Mouse (Mus musculus) adrenal gland, postnatal 14 days (tissue): Measurements from ENCODE around the gene Rab9. TPM values are rescaled to one million over a fixed set of nuclear protein-coding genes. Genes with fewer than 3 reads are reported as not detected.

Source experiments
- DNase-seq: peaks from one replicate; pipeline ENCODE4 v3.0.0; 2021; ENCODE audit warnings: mixed read lengths
- total RNA-seq: library from RNA; stranded (reverse); gene quantifications from 2 replicates; pipeline ENCODE4 v1.2.3, GENCODE M21; 2021

Rab9 gene
- total RNA-seq, 1 experiment from 2014 or later = 58.4 TPM

DNA sequence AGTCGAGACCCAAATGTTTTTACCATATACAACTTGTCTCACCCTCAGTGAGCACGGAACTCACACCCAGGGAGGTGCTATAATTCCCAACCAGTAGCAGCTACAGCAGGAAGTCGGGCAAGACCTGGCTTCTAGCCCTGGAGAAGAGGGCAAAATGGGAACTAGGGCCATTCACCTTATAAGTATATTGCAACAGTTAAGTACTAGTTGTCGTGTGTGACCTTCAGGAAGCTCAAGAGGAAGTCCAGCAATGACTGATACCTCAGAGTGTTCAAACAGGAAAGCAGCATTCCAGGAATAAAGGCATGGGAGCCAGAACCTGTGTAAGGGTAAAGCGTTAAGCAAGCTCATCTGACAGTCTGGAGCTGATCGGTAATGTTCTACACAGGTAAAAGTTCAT is 26.1 kb downstream of the Rab9 start:
- DNase-seq = no peak

DNA sequence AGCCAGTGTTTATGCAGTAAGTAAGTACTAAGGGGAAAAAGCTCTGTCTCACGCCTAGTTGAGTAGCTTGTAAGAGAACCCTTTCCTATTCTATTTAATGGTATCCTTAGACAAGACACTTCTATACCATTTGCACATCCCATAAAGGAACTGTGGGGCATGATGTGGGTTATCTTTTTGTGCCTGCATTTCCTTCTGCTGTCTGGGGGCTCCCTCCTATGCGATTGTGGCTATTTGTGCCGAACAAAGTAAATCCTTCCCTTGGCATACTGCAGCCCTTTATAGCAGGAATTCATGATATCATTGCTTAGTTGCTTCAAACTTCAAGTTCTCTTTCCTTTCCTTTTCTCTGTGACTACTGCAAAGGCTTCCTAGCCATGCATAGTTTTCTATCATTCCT is 35.1 kb downstream of the Rab9 start:
- no peak for DNase-seq

DNA sequence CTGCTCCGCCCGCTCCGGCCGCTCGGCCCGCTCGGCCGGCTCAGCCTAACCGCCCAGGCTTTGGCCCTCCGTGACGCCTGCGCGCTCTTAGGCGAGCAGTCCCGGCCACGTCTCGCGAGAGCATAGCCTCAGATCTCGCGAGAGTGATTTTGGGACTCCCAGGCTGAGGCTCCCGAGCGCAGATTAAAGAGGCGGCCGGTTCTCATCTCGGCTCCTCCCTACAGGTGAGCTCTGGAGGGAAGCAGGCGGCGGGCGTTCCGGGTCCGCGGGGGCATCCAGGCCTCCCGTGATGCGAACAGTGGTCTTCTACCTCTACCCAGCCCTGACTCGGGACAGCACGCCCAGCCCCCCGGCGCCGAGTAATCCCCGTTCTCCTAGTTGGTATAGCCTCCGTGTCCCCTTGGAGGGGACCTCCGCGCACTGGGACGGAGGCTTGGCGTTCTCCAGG is 39.0 kb downstream of the Rab9 start, which contains the start of gene Ofd1:
TSS of gene Ofd1 (minus strand) at position 89 of the 448 bp plus-strand sequence.
- DNase-seq = peak; percentile 92

DNA sequence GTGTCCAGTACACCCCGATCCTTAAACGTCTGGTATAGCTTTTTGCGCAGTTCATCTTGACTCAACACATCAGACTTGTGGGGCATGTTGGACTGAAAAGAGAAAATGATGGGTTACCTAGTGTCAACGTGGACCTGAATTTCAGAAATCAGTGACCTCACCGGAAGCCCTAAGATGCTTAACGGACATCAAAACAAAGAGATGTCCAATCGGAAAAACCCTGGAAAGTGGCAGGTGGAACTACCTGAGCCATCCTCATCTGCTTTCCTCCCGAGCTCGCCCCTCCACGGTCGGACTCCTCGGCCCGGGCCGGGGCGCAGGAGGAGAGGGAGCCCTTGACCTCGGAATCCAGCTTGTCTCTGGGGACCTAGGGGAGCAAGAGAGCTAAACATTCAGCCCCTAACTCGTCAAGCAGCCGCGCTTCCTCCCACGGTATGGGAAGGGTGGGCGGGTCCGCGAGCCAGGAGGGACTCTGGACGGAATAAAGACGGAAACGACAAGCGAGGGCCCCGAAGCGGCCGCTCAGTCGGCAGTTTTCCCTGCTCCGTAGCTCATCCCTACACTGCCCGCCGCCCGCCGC is 39.5 kb downstream of the Rab9 start, which contains the start of gene Trappc2:
TSS of gene Trappc2 (plus strand) at position 539 of the 580 bp plus-strand sequence.
- DNase-seq = no peak

DNA sequence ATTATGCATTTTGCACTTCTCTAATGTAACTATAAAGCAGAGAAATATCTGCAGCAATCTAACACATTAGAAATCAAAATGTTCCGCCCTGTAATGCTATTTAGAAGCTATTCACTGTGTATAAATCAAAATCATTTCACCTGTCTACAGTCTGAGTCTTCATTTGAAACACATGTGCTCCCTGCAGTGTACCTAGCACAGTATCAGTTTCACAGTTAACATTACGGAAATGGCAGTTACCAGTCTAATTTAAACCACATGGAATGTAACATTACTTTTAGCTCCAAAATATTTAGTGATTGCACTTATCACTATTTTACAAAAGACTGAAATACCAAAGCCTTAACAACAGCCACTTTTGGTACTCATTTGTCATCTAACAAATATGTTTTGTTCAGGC is 44.9 kb downstream of the Rab9 start:
- no peak for DNase-seq

DNA sequence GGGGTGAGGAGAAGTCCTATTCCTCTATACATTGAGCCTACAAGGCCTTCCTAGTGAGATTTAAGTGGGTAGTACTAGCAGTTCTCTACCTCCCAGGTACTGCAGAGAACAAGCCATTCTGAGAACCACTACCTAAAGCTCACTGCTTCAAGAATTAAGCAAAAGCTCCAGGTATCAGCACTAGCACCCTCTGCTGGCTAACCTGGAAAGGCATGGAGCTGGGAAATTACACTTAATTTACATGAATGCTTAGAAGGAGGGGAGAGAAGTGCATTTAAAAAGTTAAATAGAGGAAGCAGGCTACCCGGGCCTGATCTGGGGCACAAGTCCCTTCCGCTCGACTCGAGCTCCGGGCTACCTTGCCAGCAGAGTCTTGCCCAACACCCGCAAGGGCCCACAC is 63.5 kb downstream of the Rab9 start:
- peak; percentile 15 for DNase-seq

GRCm38 (mm10) chrX:166407865-166408264 is 71.8 kb downstream of the Rab9 start:
- DNase-seq = no peak

Other genes with a start within 250 kb of the Rab9 start
- gene Gpm6b, start 241.0 kb downstream of the Rab9 start, total RNA-seq = 10.4 and 14.0 TPM in 2 replicates
- 18.9 and 19.0 TPM in 2 replicates for gene Trappc2, start 39.3 kb downstream of the Rab9 start, total RNA-seq
- 6.9 and 7.7 TPM in 2 replicates for gene Ofd1, start 39.2 kb downstream of the Rab9 start, total RNA-seq
- gene Tceanc, start 38.7 kb upstream of the Rab9 start, total RNA-seq = 4.2 and 8.4 TPM in 2 replicates
- 20.5 and 21.4 TPM in 2 replicates for gene Egfl6, start 105.9 kb upstream of the Rab9 start, total RNA-seq